Mouse (Mus musculus): ENCODE results near the gene Gm20509. TPM values are rescaled to one million over a fixed set of nuclear protein-coding genes. Genes with fewer than 3 reads are reported as not detected.
"Not testable (repeated sequence)": the region's sequence is repeated elsewhere in the genome, so short reads cannot be mapped to it uniquely, and the experiment has no call there.

Gm20509 gene
- polyA plus RNA-seq, 2 experiments, result not detected

DNA sequence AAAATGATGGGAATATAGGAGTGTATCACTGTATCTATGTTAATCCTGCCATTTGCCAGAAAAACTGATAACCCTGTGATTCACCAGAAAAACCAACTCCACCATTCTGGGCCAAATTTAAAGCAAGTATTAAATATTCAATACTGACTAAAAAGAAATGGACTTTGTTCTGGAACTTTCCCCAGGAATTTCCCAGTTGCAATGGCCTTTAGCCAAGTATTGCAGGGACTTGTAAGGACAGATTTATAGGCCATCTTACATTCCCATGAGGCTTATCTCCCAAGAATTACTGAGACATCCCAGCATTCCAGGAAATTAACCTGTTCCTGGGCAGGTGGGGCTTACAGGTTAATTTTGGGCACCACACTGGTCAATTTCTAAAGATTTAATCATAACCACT lies 3.5 kb downstream of the Gm20509 start:
- DNase-seq (ENCODE audit: low read depth in 3 of 3, low spot score in 3 of 3), result no peak
- Histone ChIP-seq H3K4me2 (ENCODE audit: low read depth) (no peak overlapping the region), H3K4me1 (replicated peaks; ENCODE audit: control insufficient read depth in 2 of 2, insufficient read depth in 2 of 2, low read length in 1 of 2) (no peaks in the 10 kb centered on the region), H3K27me3 (ENCODE audit: control insufficient read depth, insufficient read depth, low read length) (peaks cover 16% of the 10 kb centered on the region), H3K4me3 (ENCODE audit: insufficient read depth in 1 of 2, low read depth in 2 of 2, low read length in 2 of 2) (no peak overlapping the region), H3K9me3 (ENCODE audit: control insufficient read depth, low read length) (no peaks in the 10 kb centered on the region), H3K9ac (replicated peaks) (no peak overlapping the region), H3K27ac (no peak overlapping the region), H3K36me3 (replicated peaks; ENCODE audit: control insufficient read depth, insufficient read depth, low read depth) (no peaks in the 10 kb centered on the region)
- ATAC-seq (ENCODE audit: insufficient read depth), result no peak
- TF ChIP-seq CTCF (IDR thresholded peaks at IDR 0.05; ENCODE audit: low read depth) (no peak), EP300 (IDR thresholded peaks at IDR 0.05; ENCODE audit: low read depth) (no peak)

DNA sequence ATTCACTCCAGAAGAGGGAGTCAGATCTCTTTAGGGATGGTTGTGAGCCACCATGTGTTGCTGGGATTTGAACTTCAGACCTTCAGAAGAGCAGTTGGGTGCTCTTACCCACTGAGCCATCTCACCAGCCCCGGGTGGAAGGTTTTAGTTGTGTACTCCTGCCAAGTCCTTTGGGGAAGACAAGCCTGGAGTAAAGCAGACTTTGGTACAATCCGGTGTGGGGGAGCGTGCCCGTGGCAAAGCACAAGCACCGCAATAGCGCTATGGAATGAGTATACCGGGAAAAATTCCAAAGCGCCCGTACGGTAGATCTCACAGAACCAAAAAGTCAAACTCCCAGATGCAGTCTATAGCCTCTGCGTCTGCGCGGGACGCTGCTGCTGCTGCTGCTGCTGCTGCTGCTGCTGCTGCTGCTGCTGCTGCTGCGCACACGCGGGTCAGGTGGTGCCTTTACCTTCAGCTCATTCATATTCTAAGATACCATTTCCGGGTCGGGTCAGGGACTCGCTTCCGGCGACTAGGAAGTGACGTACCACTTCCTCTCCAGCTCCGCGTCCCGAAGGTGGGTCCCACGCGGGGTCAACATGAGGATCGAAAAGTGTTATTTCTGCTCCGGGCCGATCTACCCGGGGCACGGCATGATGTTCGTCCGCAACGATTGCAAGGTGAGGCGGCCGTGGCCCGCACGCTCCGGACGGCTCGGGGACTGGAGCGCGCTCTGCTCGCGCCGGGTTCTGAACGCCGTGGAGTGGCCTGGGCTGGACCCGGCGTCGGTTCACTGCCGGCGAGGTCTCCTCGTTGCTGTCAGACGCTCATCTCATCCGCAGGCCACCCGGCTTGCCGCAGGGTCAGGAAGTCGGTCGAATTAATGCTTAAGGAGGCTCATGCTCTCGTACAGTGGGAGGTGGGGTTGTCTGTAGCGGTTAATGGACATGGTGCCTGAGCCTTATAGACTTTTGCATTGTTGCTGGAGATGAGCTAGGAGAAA lies 10.9 kb downstream of the Gm20509 start, which contains the start of gene Rsl24d1:
Gene Rsl24d1 (plus strand): TSS at position 508 of the 988 bp plus-strand sequence.
- ATAC-seq (ENCODE audit: insufficient read depth) (peak; percentile 95), DNase-seq (ENCODE audit: low read depth in 3 of 3, low spot score in 3 of 3) (peak; percentile 76 to 80 (median 79))
- no peaks in the 10 kb centered on the region for H3K9me3 ChIP-seq (ENCODE audit: control insufficient read depth, low read length)
- H3K27me3 ChIP-seq (ENCODE audit: control insufficient read depth, insufficient read depth, low read length), result no peaks in the 10 kb centered on the region
- H3K36me3 ChIP-seq (replicated peaks; ENCODE audit: control insufficient read depth, insufficient read depth, low read depth), result peaks cover 6% of the 10 kb centered on the region
- peak within 1 kb of the TSS; percentile 74 to 90 for H3K4me3 ChIP-seq (ENCODE audit: insufficient read depth in 1 of 2, low read depth in 2 of 2, low read length in 2 of 2)
- H3K27ac ChIP-seq, result peak within 1 kb of the TSS; percentile 25; the same call in 1 of the 2 replicates
- H3K4me2 ChIP-seq (ENCODE audit: low read depth), result peak within 1 kb of the TSS; percentile 75
- peak within 1 kb of the TSS; percentile 67 for H3K9ac ChIP-seq (replicated peaks)
- TF ChIP-seq CTCF (IDR thresholded peaks at IDR 0.05; ENCODE audit: low read depth) (no peak), EP300 (IDR thresholded peaks at IDR 0.05; ENCODE audit: low read depth) (no peak)
- H3K4me1 ChIP-seq (replicated peaks; ENCODE audit: control insufficient read depth in 2 of 2, insufficient read depth in 2 of 2, low read length in 1 of 2), result peaks cover 0 to 7% of the 10 kb centered on the region in 2 experiments; a peak in 2 of 4 replicates
- under 1% methylated on average over 64 of the region's 64 CpGs for WGBS (ENCODE audit: insufficient replicate concordance)

DNA sequence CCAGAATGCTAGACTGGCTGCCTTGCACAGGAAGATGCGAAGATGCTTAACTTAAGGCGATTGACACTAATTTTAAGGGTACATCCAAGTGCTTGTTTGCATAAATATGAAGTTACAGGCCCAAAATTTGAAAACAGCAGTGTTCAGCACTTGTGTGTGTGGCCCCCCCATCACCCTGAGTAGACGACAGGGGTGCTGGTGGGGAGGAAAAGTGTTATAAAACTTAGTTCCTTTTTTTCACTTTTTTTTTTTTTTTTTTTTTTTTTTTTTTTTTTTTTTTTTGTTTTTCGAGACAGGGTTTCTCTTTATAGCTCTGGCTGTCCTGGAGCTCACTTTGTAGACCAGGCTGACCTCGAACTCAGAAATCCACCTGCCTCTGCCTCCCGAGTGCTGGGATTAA lies 14.4 kb downstream of the Gm20509 start:
- H3K9me3 ChIP-seq (ENCODE audit: control insufficient read depth, low read length); H3K4me1 ChIP-seq (replicated peaks; ENCODE audit: control insufficient read depth in 2 of 2, insufficient read depth in 2 of 2, low read length in 1 of 2); H3K9ac ChIP-seq (replicated peaks); H3K27me3 ChIP-seq (ENCODE audit: control insufficient read depth, insufficient read depth, low read length); H3K4me2 ChIP-seq (ENCODE audit: low read depth); ATAC-seq (ENCODE audit: insufficient read depth); H3K27ac ChIP-seq; H3K4me3 ChIP-seq (ENCODE audit: insufficient read depth in 1 of 2, low read depth in 2 of 2, low read length in 2 of 2); DNase-seq (ENCODE audit: low read depth in 3 of 3, low spot score in 3 of 3): not testable (repeated sequence)
- peaks cover 28% of the 10 kb centered on the region for H3K36me3 ChIP-seq (replicated peaks; ENCODE audit: control insufficient read depth, insufficient read depth, low read depth)
- WGBS (ENCODE audit: insufficient replicate concordance), result 74% methylated on average over 4 of the region's 6 CpGs

DNA sequence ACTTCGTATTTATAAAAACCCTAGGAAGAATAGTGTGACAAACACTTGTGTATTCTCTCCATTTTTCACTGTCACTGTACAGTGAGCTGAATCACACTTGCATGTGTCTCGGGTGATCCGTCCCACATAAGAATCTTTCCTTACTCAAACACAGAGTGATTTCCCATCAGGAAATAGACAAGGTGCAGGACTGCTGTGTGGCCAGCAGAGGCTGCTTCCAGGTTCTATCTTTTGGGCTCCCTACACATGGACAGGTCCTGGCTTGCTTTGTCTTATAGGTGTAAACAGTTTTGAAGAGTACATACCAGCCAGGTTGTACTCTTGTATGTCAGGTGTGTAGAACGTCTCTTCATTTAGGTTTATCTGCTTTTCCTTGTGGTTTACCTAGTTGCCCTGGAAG lies 15.7 kb downstream of the Gm20509 start:
- H3K9me3 ChIP-seq (ENCODE audit: control insufficient read depth, low read length), result no peaks in the 10 kb centered on the region
- no peak for DNase-seq (ENCODE audit: low read depth in 3 of 3, low spot score in 3 of 3)
- H3K27ac ChIP-seq, result no peak overlapping the region
- H3K4me3 ChIP-seq (ENCODE audit: insufficient read depth in 1 of 2, low read depth in 2 of 2, low read length in 2 of 2), result no peak overlapping the region
- WGBS (ENCODE audit: insufficient replicate concordance), result 77% methylated on average over 4 of the region's 4 CpGs
- H3K4me2 ChIP-seq (ENCODE audit: low read depth), result no peak overlapping the region
- no peak overlapping the region for H3K9ac ChIP-seq (replicated peaks)
- ATAC-seq (ENCODE audit: insufficient read depth), result no peak
- H3K4me1 ChIP-seq (replicated peaks; ENCODE audit: control insufficient read depth in 2 of 2, insufficient read depth in 2 of 2, low read length in 1 of 2), result peaks cover 0 to 3% of the 10 kb centered on the region in 2 experiments; a peak in 2 of 4 replicates
- H3K36me3 ChIP-seq (replicated peaks; ENCODE audit: control insufficient read depth, insufficient read depth, low read depth), result peaks cover 28% of the 10 kb centered on the region
- H3K27me3 ChIP-seq (ENCODE audit: control insufficient read depth, insufficient read depth, low read length), result no peaks in the 10 kb centered on the region
- TF ChIP-seq CTCF (IDR thresholded peaks at IDR 0.05; ENCODE audit: low read depth) (0 out of 2 replicates have a peak, but pooled peaks have one; percentile 25), EP300 (IDR thresholded peaks at IDR 0.05; ENCODE audit: low read depth) (no peak)

DNA sequence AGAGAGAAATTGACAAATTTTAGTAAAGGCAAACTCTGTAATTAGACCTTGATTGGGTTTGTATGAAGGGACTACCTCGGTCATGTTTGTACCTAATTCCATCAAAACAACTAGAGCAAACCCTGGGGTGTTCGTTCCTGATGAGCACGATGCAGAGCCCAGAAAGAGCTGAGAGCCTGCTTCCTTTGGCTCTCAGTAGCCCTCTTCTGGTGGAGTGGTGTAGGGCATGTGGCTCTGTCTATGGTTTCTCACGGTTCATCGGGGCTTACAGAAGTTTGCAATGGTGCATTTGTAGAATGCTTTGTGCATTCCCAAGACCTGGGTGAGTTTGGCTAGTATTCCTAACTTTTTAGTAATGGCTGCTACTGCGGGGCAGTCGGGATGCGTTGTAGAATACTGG lies 19.5 kb downstream of the Gm20509 start:
- peaks cover 39% of the 10 kb centered on the region for H3K36me3 ChIP-seq (replicated peaks; ENCODE audit: control insufficient read depth, insufficient read depth, low read depth)
- DNase-seq (ENCODE audit: low read depth in 3 of 3, low spot score in 3 of 3), result no peak

More for the DNA sequence above, 19.5 kb downstream of the Gm20509 start:
- 67% methylated on average over 8 of the region's 8 CpGs for WGBS (ENCODE audit: insufficient replicate concordance)
- no peaks in the 10 kb centered on the region for H3K9me3 ChIP-seq (ENCODE audit: control insufficient read depth, low read length)
- no peaks in the 10 kb centered on the region for H3K27me3 ChIP-seq (ENCODE audit: control insufficient read depth, insufficient read depth, low read length)
- peaks cover 0 to 2% of the 10 kb centered on the region in 2 experiments; a peak in 1 of 4 replicates for H3K4me1 ChIP-seq (replicated peaks; ENCODE audit: control insufficient read depth in 2 of 2, insufficient read depth in 2 of 2, low read length in 1 of 2)
- no peak overlapping the region for H3K4me2 ChIP-seq (ENCODE audit: low read depth)
- TF ChIP-seq CTCF (IDR thresholded peaks at IDR 0.05; ENCODE audit: low read depth) (peak; percentile 58), EP300 (IDR thresholded peaks at IDR 0.05; ENCODE audit: low read depth) (no peak)
- no peak overlapping the region for H3K4me3 ChIP-seq (ENCODE audit: insufficient read depth in 1 of 2, low read depth in 2 of 2, low read length in 2 of 2)
- no peak overlapping the region for H3K27ac ChIP-seq
- H3K9ac ChIP-seq (replicated peaks), result no peak overlapping the region
- ATAC-seq (ENCODE audit: insufficient read depth), result no peak
